In the genomic region with DNA sequence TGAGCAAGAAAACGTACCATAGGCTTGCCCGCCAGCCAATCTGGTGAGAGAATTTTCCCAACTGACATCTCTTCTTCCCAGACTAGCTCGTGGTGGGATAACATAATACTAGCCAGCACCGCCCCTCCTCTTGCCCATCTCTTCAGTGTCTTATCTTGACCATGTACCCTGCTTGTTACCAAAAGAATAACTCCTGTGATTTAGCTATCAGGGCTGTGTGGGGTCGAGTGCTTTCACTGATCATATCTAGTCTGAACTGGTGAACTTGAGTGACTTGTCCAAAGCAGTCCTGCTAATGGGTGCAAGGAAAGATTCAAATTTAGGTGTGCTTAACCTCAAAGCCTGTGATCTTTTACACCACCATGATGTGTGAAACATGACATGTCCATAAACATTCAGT, we compare ENCODE assay signal across 28 mouse cellular contexts.
"Had no signal": no experiment of that assay in that cellular context is flagged by ENCODE, and none has a peak within 500 bp of the region (broad histone marks: within the 10 kb centered on the region; RNA-seq: fewer than 3 reads in every experiment).

No protein-coding gene starts in this region.

- H3K4me1 ChIP-seq: embryonic facial prominence, embryonic 10.5 days; embryonic facial prominence, embryonic 12.5 days; embryonic facial prominence, embryonic 13.5 days; embryonic facial prominence, embryonic 15.5 days; forebrain, embryonic 12.5 days; forebrain, embryonic 13.5 days; forebrain, embryonic 15.5 days had no signal

- DNase-seq: cerebellum, adult 2 months; cerebellum, adult 8-10 months; cerebellum, adult 9-10 months; cerebellum, adult 9-11 months; cerebellum, postnatal 10 days; cerebellum, postnatal 14 days; cerebellum, postnatal 25 days; cerebellum, postnatal 36 days; embryo, embryonic 11 days; forebrain, postnatal 0 days; gastrocnemius, adult 2 months; gastrocnemius, postnatal 10 days; gastrocnemius, postnatal 14 days; gastrocnemius, postnatal 25 days; gastrocnemius, postnatal 36 days; heart, adult 18-20 months; heart, adult 2 months had no signal

- H3K27me3 ChIP-seq: embryonic facial prominence, embryonic 12.5 days; embryonic facial prominence, embryonic 13.5 days; embryonic facial prominence, embryonic 15.5 days; forebrain, embryonic 12.5 days; forebrain, embryonic 13.5 days; forebrain, embryonic 15.5 days had no signal

- H3K4me2 ChIP-seq: embryonic facial prominence, embryonic 12.5 days; embryonic facial prominence, embryonic 13.5 days; embryonic facial prominence, embryonic 15.5 days; forebrain, embryonic 12.5 days; forebrain, embryonic 13.5 days; forebrain, embryonic 15.5 days had no signal

- H3K36me3 ChIP-seq: embryonic facial prominence, embryonic 10.5 days; embryonic facial prominence, embryonic 12.5 days; embryonic facial prominence, embryonic 13.5 days; embryonic facial prominence, embryonic 15.5 days; forebrain, embryonic 10.5 days; forebrain, embryonic 12.5 days; forebrain, embryonic 15.5 days had no signal

- H3K9ac ChIP-seq: embryonic facial prominence, embryonic 12.5 days; embryonic facial prominence, embryonic 13.5 days; embryonic facial prominence, embryonic 15.5 days; forebrain, embryonic 12.5 days; forebrain, embryonic 13.5 days; forebrain, embryonic 15.5 days; forebrain, postnatal 0 days had no signal

- H3K9me3 ChIP-seq: embryonic facial prominence, embryonic 10.5 days; embryonic facial prominence, embryonic 12.5 days; embryonic facial prominence, embryonic 13.5 days; embryonic facial prominence, embryonic 15.5 days; forebrain, embryonic 10.5 days; forebrain, embryonic 12.5 days; forebrain, embryonic 13.5 days; forebrain, embryonic 15.5 days had no signal

- H3K27ac ChIP-seq: embryonic facial prominence, embryonic 10.5 days; embryonic facial prominence, embryonic 12.5 days; embryonic facial prominence, embryonic 13.5 days; embryonic facial prominence, embryonic 15.5 days; forebrain, embryonic 10.5 days; forebrain, embryonic 12.5 days; forebrain, embryonic 13.5 days; forebrain, embryonic 15.5 days; gastrocnemius, adult 2 months; heart, adult 2 months had no signal

- ATAC-seq: forebrain, embryonic 13.5 days; forebrain, embryonic 14.5 days; forebrain, embryonic 15.5 days; forebrain, embryonic 16.5 days; forebrain, postnatal 0 days had no signal

- H3K4me3 ChIP-seq: embryonic facial prominence, embryonic 10.5 days; embryonic facial prominence, embryonic 12.5 days; embryonic facial prominence, embryonic 13.5 days; embryonic facial prominence, embryonic 15.5 days; erythroblast, embryonic 14.5 days; forebrain, embryonic 10.5 days; forebrain, embryonic 12.5 days; forebrain, embryonic 13.5 days; forebrain, embryonic 15.5 days; gastrocnemius, adult 2 months; heart, adult 2 months had no signal
